Mouse (Mus musculus) C2C12 (cell line): ENCODE data around the gene Crtc1.

Source experiments
- CEBPB ChIP-seq: IDR thresholded peaks from one replicate; pipeline ENCODE4 v1.6.1; 2011; ENCODE audit warnings: low read depth, mild to moderate bottlenecking, control low read depth, moderate library complexity
- CTCF ChIP-seq: IDR thresholded peaks from one replicate; pipeline ENCODE4 v1.5.1; 2011; ENCODE audit not compliant: control insufficient read depth, insufficient read depth, insufficient read length
- MAX ChIP-seq: IDR thresholded peaks from one replicate; pipeline ENCODE4 v1.6.1; 2011; ENCODE audit warnings: mild to moderate bottlenecking, control low read depth
- MYOD1 ChIP-seq: IDR thresholded peaks from one replicate; pipeline ENCODE4 v1.6.1; 2011; ENCODE audit warnings: low read depth; ENCODE audit not compliant: control insufficient read depth, insufficient read length
- MYOG ChIP-seq: IDR thresholded peaks from one replicate; pipeline ENCODE4 v1.6.1; 2011; ENCODE audit not compliant: control insufficient read depth, insufficient read length; ENCODE audit errors: extremely low read depth
- USF1 ChIP-seq: IDR thresholded peaks from one replicate; pipeline ENCODE4 v1.6.1; 2011; ENCODE audit warnings: low read depth, mild to moderate bottlenecking, control low read depth, moderate library complexity

DNA sequence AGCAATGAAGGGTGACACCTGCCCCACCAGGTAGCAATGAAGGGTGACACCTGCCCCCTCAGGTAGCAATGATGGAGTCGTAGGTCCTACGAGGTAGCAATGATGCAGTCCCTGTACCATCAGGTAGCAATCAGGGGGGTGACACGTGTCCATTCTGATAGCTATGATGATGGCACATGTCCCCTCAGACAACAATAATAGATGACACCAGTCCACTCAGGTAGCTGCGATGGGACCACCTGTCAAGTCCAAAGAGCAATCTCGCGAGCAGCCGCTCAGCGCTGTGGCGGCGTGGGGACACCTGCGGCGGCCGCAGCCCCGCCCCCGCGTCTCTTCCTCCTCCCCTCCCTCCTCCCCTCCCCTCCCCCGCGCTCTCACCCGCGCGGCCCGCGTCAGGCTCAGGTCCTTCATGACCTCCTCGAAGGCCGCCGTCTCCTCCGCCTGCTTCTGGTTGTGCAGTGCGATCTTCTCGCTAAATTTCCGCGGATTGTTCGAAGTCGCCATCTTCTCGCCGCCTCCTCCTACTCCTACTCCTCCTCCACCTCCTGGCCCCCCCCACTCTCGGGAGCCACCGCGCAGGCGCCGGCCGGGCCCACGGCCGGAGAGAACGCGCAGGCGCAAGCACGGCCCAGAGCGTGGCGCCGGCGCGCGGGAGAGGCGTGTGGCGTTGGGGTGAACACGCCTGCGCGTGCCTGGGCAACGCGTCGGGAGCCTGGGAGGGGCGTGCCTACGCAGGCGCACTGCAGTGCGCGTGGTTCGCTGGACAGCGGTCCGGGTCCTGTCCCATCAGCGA lies at the start of gene Crtc1:
- TF ChIP-seq CTCF = no peak
- TF ChIP-seq USF1 = no peak
- peak; percentile 94 for TF ChIP-seq MAX
- no peak for TF ChIP-seq CEBPB
- no peak for TF ChIP-seq MYOD1
- TF ChIP-seq MYOG = no peak
